Mouse (Mus musculus): ENCODE data around the gene Galnt16.

The Galnt16 gene

GRCm38 (mm10) chr12:80662322-80662721 lies 144.2 kb downstream of the Galnt16 start:
- DNase-seq (ENCODE audit: low read depth, low spot score) = no peak

DNA sequence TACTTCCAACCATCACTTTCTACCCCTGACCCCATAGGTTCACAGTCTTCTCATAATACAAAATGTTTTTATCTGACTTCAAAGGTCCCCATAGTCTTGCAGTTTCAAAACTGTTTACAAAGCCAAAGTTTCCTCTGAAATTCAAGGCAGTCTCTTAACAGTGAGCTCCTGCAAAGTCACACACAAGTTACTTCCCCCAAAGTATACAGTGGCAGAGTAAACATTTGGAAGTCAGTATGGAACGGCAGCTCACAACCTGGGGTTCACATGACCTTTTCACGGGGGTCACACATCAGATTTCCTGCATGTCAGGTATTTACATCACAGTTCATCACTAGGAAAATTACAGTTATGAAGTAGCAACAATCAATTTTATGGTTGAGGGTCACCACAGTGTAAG lies 145.9 kb downstream of the Galnt16 start:
- DNase-seq (ENCODE audit: low read depth, low spot score) = no peak

- no peak for DNase-seq (ENCODE audit: low read depth, low spot score)
These were observed 150.3 kb downstream of the Galnt16 start for GRCm38 (mm10) chr12:80668391-80668790.

DNA sequence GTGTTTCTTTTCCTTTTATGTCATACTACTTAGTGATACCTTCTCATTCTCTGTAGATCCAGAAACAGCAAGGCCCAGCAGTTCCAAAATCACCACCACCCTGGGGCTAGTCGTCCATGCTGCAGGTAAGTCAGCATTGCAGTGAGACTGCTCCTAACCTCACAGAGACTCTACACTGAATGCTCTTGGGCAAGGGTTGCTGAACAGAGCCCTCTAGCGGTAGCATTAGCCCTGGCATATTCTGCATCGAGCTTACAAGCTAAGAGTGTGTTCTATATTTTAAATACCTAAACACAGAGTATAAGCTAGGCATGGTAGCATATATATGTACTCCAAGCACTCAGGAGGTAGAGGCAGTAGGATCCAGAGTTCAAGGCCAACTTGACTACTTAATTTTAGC lies 155.1 kb downstream of the Galnt16 start:
- peak; percentile 66 for DNase-seq (ENCODE audit: low read depth, low spot score)
